Mouse (Mus musculus): ENCODE data around the gene Ercc2.

Ercc2 gene

GRCm38 (mm10) chr7:19359892-19360641 is 21.7 kb upstream of the Ercc2 start:
- DNase-seq, result peak; percentile 78 to 85

- DNase-seq, result peak; percentile 95 to 98
These were observed 20.9 kb upstream of the Ercc2 start for GRCm38 (mm10) chr7:19360944-19361343.

GRCm38 (mm10) chr7:19361720-19362119 is 20.1 kb upstream of the Ercc2 start:
- peak; percentile 82 to 85 for DNase-seq

- DNase-seq, result no peak
These were observed 19.5 kb upstream of the Ercc2 start for GRCm38 (mm10) chr7:19362276-19362675.

GRCm38 (mm10) chr7:19363881-19364280 is 17.9 kb upstream of the Ercc2 start:
- peak; percentile 85 to 88 for DNase-seq

GRCm38 (mm10) chr7:19365376-19365775 is 16.4 kb upstream of the Ercc2 start:
- no peak for DNase-seq

- peak; percentile 73 to 81 for DNase-seq
These were observed 13.4 kb upstream of the Ercc2 start for GRCm38 (mm10) chr7:19368380-19368779.

GRCm38 (mm10) chr7:19369823-19370425 is 11.9 kb upstream of the Ercc2 start:
- DNase-seq, result peak; percentile 54 to 66

GRCm38 (mm10) chr7:19373367-19373766 is 8.4 kb upstream of the Ercc2 start:
- DNase-seq, result no peak

GRCm38 (mm10) chr7:19375368-19375767 is 6.4 kb upstream of the Ercc2 start:
- DNase-seq, result no peak

- no peak for DNase-seq
These were observed 5.8 kb upstream of the Ercc2 start for GRCm38 (mm10) chr7:19376019-19376418.

- DNase-seq, result no peak
These were observed 3.8 kb upstream of the Ercc2 start for GRCm38 (mm10) chr7:19378049-19378448.

GRCm38 (mm10) chr7:19382166-19382541 is 344 bp downstream of the Ercc2 start:
- peak in 1 of 2 experiments; percentile 20 for DNase-seq

- no peak for DNase-seq
These were observed 1.9 kb downstream of the Ercc2 start for GRCm38 (mm10) chr7:19383708-19384107.

GRCm38 (mm10) chr7:19388699-19389413 is 7.0 kb downstream of the Ercc2 start:
- no peak for DNase-seq

- no peak for DNase-seq
These were observed 12.7 kb downstream of the Ercc2 start for GRCm38 (mm10) chr7:19394484-19394883.

GRCm38 (mm10) chr7:19399496-19400280 is 17.9 kb downstream of the Ercc2 start:
- peak; percentile 63 to 79 for DNase-seq

GRCm38 (mm10) chr7:19400946-19401345 is 19.1 kb downstream of the Ercc2 start:
- DNase-seq, result no peak

GRCm38 (mm10) chr7:19402535-19403112 is 20.8 kb downstream of the Ercc2 start:
- DNase-seq, result no peak

- DNase-seq, result peak; percentile 86 to 92
These were observed 22.0 kb downstream of the Ercc2 start, which contains the start of gene Klc3 for GRCm38 (mm10) chr7:19403731-19404296. Gene Klc3 (minus strand): TSS chr7:19404104.

- no peak for DNase-seq
These were observed 22.7 kb downstream of the Ercc2 start, which contains the start of gene Ckm for GRCm38 (mm10) chr7:19404476-19404875. Gene Ckm (plus strand): TSS chr7:19404776.

- peak; percentile 81 to 89 for DNase-seq
These were observed 23.6 kb downstream of the Ercc2 start for GRCm38 (mm10) chr7:19405417-19405816.

Data from kidney, postnatal 25 days (tissue).